Mouse (Mus musculus) CH12.LX (cell line): ENCODE measurements around the gene Stard8. TPM values are rescaled to one million over a fixed set of nuclear protein-coding genes. Genes with fewer than 3 reads are reported as not detected.

Source experiments
- DNase-seq: peaks from one replicate; pipeline ENCODE4 v3.0.0-alpha.2; 2013; ENCODE audit errors: extremely low read depth
- H3K27ac ChIP-seq: 2 replicates; pipeline ENCODE4 v1.5.1; 2012; ENCODE audit warnings: low read depth, mild to moderate bottlenecking, control low read depth, moderate library complexity; ENCODE audit not compliant: insufficient read depth
- H3K27me3 ChIP-seq: replicated peaks from 2 replicates; pipeline ENCODE3; 2012; ENCODE audit warnings: inconsistent platforms
- H3K36me3 ChIP-seq, 2 experiments: replicated peaks in 1 of 2; 2 replicates each; pipeline versions ENCODE3 to v1.6.1; 2012; ENCODE audit warnings: inconsistent platforms in 1 of 2, low read length in 1 of 2, mild to moderate bottlenecking in 1 of 2, mixed read lengths in 1 of 2, moderate library complexity in 1 of 2; ENCODE audit not compliant: control insufficient read depth in 1 of 2, insufficient read depth in 1 of 2
- H3K4me1 ChIP-seq, 2 experiments: 2 replicates each; pipeline ENCODE4 v1.6.1; 2012; ENCODE audit warnings: inconsistent platforms in 1 of 2, moderate library complexity in 1 of 2; ENCODE audit not compliant: insufficient read depth in 2 of 2, control insufficient read depth in 1 of 2
- H3K4me2 ChIP-seq: 2 replicates; pipeline ENCODE4 v1.6.1; 2012; ENCODE audit warnings: low read depth, mild to moderate bottlenecking, control low read depth; ENCODE audit not compliant: poor library complexity, insufficient read depth, severe bottlenecking
- H3K4me3 ChIP-seq, 3 experiments: fragments of 150-350 bp in 1 of 3; sonication (generic) in 1 of 3; replicated peaks in 1 of 3; 2 replicates each; pipeline versions ENCODE3 to v1.5.1; 2011 to 2012; ENCODE audit warnings: low read depth in 2 of 3, low read length in 2 of 3, mild to moderate bottlenecking in 2 of 3, moderate library complexity in 2 of 3, control low read depth in 1 of 3, improper control_type of control experiment in 1 of 3, inconsistent platforms in 1 of 3, mixed read lengths in 1 of 3; ENCODE audit not compliant: poor library complexity in 1 of 3
- H3K79me2 ChIP-seq: replicated peaks from 2 replicates; pipeline ENCODE4 v1.6.1; 2012; ENCODE audit warnings: mild to moderate bottlenecking, moderate library complexity; ENCODE audit not compliant: control insufficient read depth, poor library complexity, insufficient read depth, severe bottlenecking; ENCODE audit errors: extremely low read depth
- H3K9ac ChIP-seq: 2 replicates; pipeline ENCODE4 v1.6.1; 2012; ENCODE audit warnings: low read depth, mild to moderate bottlenecking, control low read depth, moderate library complexity; ENCODE audit not compliant: insufficient read depth
- H3K9me3 ChIP-seq: replicated peaks from 2 replicates; pipeline ENCODE3; 2012; ENCODE audit warnings: low read length, inconsistent platforms, mixed read lengths
- BHLHE40 ChIP-seq: IDR thresholded peaks from 2 replicates; pipeline ENCODE4 v1.6.1; 2011; ENCODE audit warnings: mild to moderate bottlenecking, low read depth, low read length, improper control_type of control experiment
- CHD1 ChIP-seq: IDR thresholded peaks from 2 replicates; pipeline ENCODE4 v1.6.1; 2012; ENCODE audit warnings: low read depth, low read length, improper control_type of control experiment, inconsistent platforms
- CHD2 ChIP-seq: IDR thresholded peaks from 2 replicates; pipeline ENCODE4 v1.6.1; 2011; ENCODE audit warnings: low read length, improper control_type of control experiment
- E2F4 ChIP-seq: IDR thresholded peaks from 2 replicates; pipeline ENCODE4 v1.6.1; 2011; ENCODE audit warnings: low read depth, low read length, improper control_type of control experiment; ENCODE audit not compliant: insufficient replicate concordance
- EP300 ChIP-seq: IDR thresholded peaks from 2 replicates; pipeline ENCODE4 v1.6.1; 2011; ENCODE audit warnings: low read length, improper control_type of control experiment
- GABPA ChIP-seq: IDR thresholded peaks from 2 replicates; pipeline ENCODE4 v1.6.1; 2012; ENCODE audit warnings: low read depth, low read length, improper control_type of control experiment, inconsistent platforms; ENCODE audit not compliant: insufficient replicate concordance
- HCFC1 ChIP-seq: IDR thresholded peaks from 2 replicates; pipeline ENCODE4 v1.6.1; 2012; ENCODE audit warnings: low read depth, mild to moderate bottlenecking, inconsistent platforms, low read length, improper control_type of control experiment
- JUND ChIP-seq: conservative IDR thresholded peaks from 2 replicates; pipeline ENCODE4 v1.6.1; 2011; ENCODE audit warnings: low read depth, low read length, improper control_type of control experiment
- MAFK ChIP-seq: IDR thresholded peaks from 2 replicates; pipeline ENCODE4 v1.6.1; 2011; ENCODE audit warnings: low read length, improper control_type of control experiment; ENCODE audit not compliant: insufficient replicate concordance
- MAX ChIP-seq: IDR thresholded peaks from 2 replicates; pipeline ENCODE4 v1.6.1; 2011; ENCODE audit warnings: low read length, improper control_type of control experiment
- MAZ ChIP-seq: IDR thresholded peaks from 2 replicates; pipeline ENCODE4 v1.6.1; 2012; ENCODE audit warnings: low read depth, mild to moderate bottlenecking, inconsistent platforms, low read length, improper control_type of control experiment, moderate library complexity
- MXI1 ChIP-seq: IDR thresholded peaks from 2 replicates; pipeline ENCODE4 v1.6.1; 2011; ENCODE audit warnings: mild to moderate bottlenecking, low read depth, low read length, improper control_type of control experiment
- NELFE ChIP-seq: IDR thresholded peaks from 2 replicates; pipeline ENCODE4 v1.6.1; 2011; ENCODE audit warnings: low read depth, low read length, improper control_type of control experiment
- NRF1 ChIP-seq: IDR thresholded peaks from 2 replicates; pipeline ENCODE4 v1.6.1; 2014; ENCODE audit warnings: low read depth, mild to moderate bottlenecking, inconsistent platforms, low read length, improper control_type of control experiment, moderate library complexity
- PAX5 ChIP-seq: IDR thresholded peaks from 2 replicates; pipeline ENCODE4 v1.6.1; 2012; ENCODE audit warnings: low read length, inconsistent platforms, mixed read lengths
- POLR2A ChIP-seq: IDR thresholded peaks from 2 replicates; pipeline ENCODE4 v1.6.1; 2011; ENCODE audit warnings: low read depth, mild to moderate bottlenecking, improper control_type of control experiment, low read length
- POLR2AphosphoS2 ChIP-seq: IDR thresholded peaks from 2 replicates; pipeline ENCODE4 v1.6.1; 2011; ENCODE audit warnings: low read depth, low read length, improper control_type of control experiment
- RAD21 ChIP-seq: IDR thresholded peaks from 2 replicates; pipeline ENCODE4 v1.6.1; 2011; ENCODE audit warnings: low read depth, mild to moderate bottlenecking, low read length, improper control_type of control experiment, moderate library complexity
- RCOR1 ChIP-seq: conservative IDR thresholded peaks from 2 replicates; pipeline ENCODE4 v1.6.1; 2012; ENCODE audit warnings: low read depth, mild to moderate bottlenecking, inconsistent platforms, low read length, improper control_type of control experiment
- SIN3A ChIP-seq: IDR thresholded peaks from 2 replicates; pipeline ENCODE4 v1.6.1; 2012; ENCODE audit warnings: low read length, improper control_type of control experiment, inconsistent platforms
- SMC3 ChIP-seq: IDR thresholded peaks from 2 replicates; pipeline ENCODE4 v1.6.1; 2011; ENCODE audit warnings: low read depth, low read length, improper control_type of control experiment
- TBP ChIP-seq: conservative IDR thresholded peaks from 2 replicates; pipeline ENCODE4 v1.6.1; 2011; ENCODE audit warnings: low read depth, low read length, improper control_type of control experiment
- TCF12 ChIP-seq: IDR thresholded peaks from 2 replicates; pipeline ENCODE4 v1.6.1; 2014; ENCODE audit warnings: low read depth, mild to moderate bottlenecking, inconsistent platforms, low read length, improper control_type of control experiment
- UBTF ChIP-seq: IDR thresholded peaks from 2 replicates; pipeline ENCODE4 v1.6.1; 2012; ENCODE audit warnings: low read depth, mild to moderate bottlenecking, inconsistent platforms, low read length, improper control_type of control experiment, moderate library complexity
- USF2 ChIP-seq: conservative IDR thresholded peaks from 2 replicates; pipeline ENCODE4 v1.6.1; 2011; ENCODE audit warnings: low read depth, low read length, improper control_type of control experiment
- dilution Hi-C: fragments of 300-500 bp; cut with MboI; formaldehyde crosslinking; loops from 2 replicates; pipeline ENCODE4 v1.14.3; 2020; ENCODE audit warnings: low sequenced_read_pairs; ENCODE audit not compliant: extremely low pct_unique_long_range_greater_than_20kb, extremely low pct_ligation_motif_present
- in situ Hi-C: fragments of 300-500 bp; cut with MboI; formaldehyde crosslinking; loops from 3 replicates; pipeline ENCODE4 v1.14.3; 2019; ENCODE audit warnings: low sequenced_read_pairs, low pct_ligation_motif_present, low pct_unique_long_range_greater_than_20kb, mixed read lengths
- polyA plus RNA-seq: library from polyadenylated mRNA; unstranded; fragments of >175 nt; gene quantifications from 2 replicates; pipeline ENCODE4 v1.2.1, GENCODE M21; 2012; ENCODE audit warnings: low read depth; ENCODE audit not compliant: insufficient read length
- total RNA-seq, 2 experiments: library from RNA; depleted of rRNA; stranded (reverse); fragments of 300-350 nt in 1 of 2; fragments of >200 nt in 1 of 2; gene quantifications; 2 replicates each; pipeline ENCODE4 v1.2.3; 2012 to 2014

Gene Stard8
- total and polyA plus RNA-seq, 3 experiments = 0.17 to 0.35 (median 0.19) TPM

GRCm38 (mm10) chrX:99072596-99072995, 69.5 kb downstream of the Stard8 start:
- H3K27ac ChIP-seq = no peak overlapping the region
- TF ChIP-seq MAZ (no peak), MXI1 (no peak), TBP (no peak), PAX5 (no peak), CHD2 (no peak), RAD21 (no peak), RCOR1 (no peak)
- H3K4me3 ChIP-seq = no peak overlapping the region
- H3K4me2 ChIP-seq = no peak overlapping the region
- dilution Hi-C loops (no loop called here), in situ Hi-C loops (no loop called here)
- DNase-seq = no peak
- H3K9ac ChIP-seq = no peak overlapping the region
- no peaks in the 10 kb centered on the region for H3K79me2 ChIP-seq
- H3K27me3 ChIP-seq = no peaks in the 10 kb centered on the region
- no peaks in the 10 kb centered on the region for H3K4me1 ChIP-seq
- no peaks in the 10 kb centered on the region for H3K9me3 ChIP-seq
- no peaks in the 10 kb centered on the region for H3K36me3 ChIP-seq

DNA sequence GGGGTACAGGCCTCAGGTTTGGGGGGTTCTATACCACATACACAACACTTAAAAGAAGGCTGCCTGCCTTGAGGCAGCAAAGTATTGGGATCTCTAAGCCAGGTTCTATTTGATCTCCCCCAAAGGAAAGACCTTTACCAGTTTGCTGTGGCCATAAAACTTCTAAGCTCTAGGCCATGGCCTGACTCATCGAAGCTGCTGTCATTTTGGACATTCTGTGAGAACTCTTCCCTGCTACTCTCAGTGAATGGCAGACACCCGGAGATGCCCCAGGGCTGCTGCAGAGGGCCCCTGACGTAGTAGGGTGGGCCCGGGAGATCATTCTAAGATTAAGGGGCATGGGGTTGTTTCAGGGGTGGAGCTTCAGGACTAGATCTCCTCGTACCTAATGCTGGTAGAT, 72.1 kb downstream of the Stard8 start:
- no peaks in the 10 kb centered on the region for H3K36me3 ChIP-seq
- in situ Hi-C loops (no loop called here), dilution Hi-C loops (no loop called here)
- H3K4me3 ChIP-seq = no peak overlapping the region
- H3K79me2 ChIP-seq = no peaks in the 10 kb centered on the region
- H3K4me1 ChIP-seq = no peaks in the 10 kb centered on the region
- H3K27me3 ChIP-seq = no peaks in the 10 kb centered on the region
- no peak overlapping the region for H3K27ac ChIP-seq
- TF ChIP-seq SIN3A (no peak), NRF1 (no peak), CHD1 (no peak), USF2 (no peak), MXI1 (no peak), HCFC1 (no peak), POLR2A (no peak), SMC3 (no peak), MAFK (no peak)
- DNase-seq = no peak
- no peak overlapping the region for H3K4me2 ChIP-seq
- no peak overlapping the region for H3K9ac ChIP-seq
- H3K9me3 ChIP-seq = no peaks in the 10 kb centered on the region

DNA sequence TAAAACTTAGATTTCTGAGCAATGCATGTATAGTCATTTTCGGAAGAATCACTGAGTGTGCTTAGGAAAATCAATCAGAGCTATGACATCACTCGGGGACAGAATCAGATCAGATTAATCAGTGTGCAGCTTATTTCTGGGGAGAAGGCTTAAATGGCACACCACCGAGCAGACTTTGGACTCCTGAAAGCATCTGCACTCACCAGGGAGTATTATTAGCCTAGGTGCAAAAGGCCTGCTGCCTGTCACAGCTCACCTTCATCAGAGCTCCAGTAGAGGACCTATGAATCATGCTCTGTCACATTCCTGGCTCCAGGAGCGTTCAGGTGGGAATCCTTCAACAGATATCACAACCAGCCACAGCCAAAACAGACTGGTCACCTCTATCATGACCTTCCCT, 73.4 kb downstream of the Stard8 start:
- DNase-seq = no peak
- Histone ChIP-seq H3K36me3 (no peaks in the 10 kb centered on the region), H3K4me3 (no peak overlapping the region), H3K9ac (no peak overlapping the region), H3K79me2 (no peaks in the 10 kb centered on the region), H3K4me2 (no peak overlapping the region), H3K4me1 (no peaks in the 10 kb centered on the region), H3K27ac (no peak overlapping the region), H3K27me3 (no peaks in the 10 kb centered on the region), H3K9me3 (no peaks in the 10 kb centered on the region)
- no peak for TF ChIP-seq RCOR1
- no peak for TF ChIP-seq BHLHE40
- no peak for TF ChIP-seq TCF12
- TF ChIP-seq GABPA = no peak
- TF ChIP-seq UBTF = no peak
- TF ChIP-seq MAZ = no peak
- TF ChIP-seq NELFE = no peak
- TF ChIP-seq MAX = no peak
- TF ChIP-seq JUND = no peak
- no peak for TF ChIP-seq POLR2AphosphoS2
- TF ChIP-seq HCFC1 = no peak
- no peak for TF ChIP-seq EP300
- TF ChIP-seq NRF1 = no peak
- TF ChIP-seq E2F4 = no peak
- TF ChIP-seq MXI1 = no peak
- dilution Hi-C loops = no loop called here
- in situ Hi-C loops = no loop called here
